Comparison of ENCODE assay signal across 14 mouse cellular contexts in genomic region chr6:127348770-127349409, GRCm38 (mm10).
DNase-seq lines count a peak whose midpoint lies in the region; ATAC-seq and TF ChIP-seq lines count a peak whose summit lies in the region.
"Had no signal": no experiment of that assay in that cellular context is flagged by ENCODE, and none has a peak within 500 bp of the region (broad histone marks: within the 10 kb centered on the region; RNA-seq: fewer than 3 reads in every experiment).

No protein-coding gene starts in this region.

- WGBS in hindbrain, embryonic 10.5 days = 81% methylated on average over 9 of the region's 9 CpGs
- WGBS in hindbrain, postnatal 0 days = 80% methylated on average over 9 of the region's 9 CpGs
- whole genome bisulfite sequencing in lung, embryonic 15.5 days = 54% methylated on average over 9 of the region's 9 CpGs
- 75% methylated on average over 9 of the region's 9 CpGs for WGBS in embryonic facial prominence, embryonic 12.5 days
- 60% methylated on average over 9 of the region's 9 CpGs for WGBS in stomach, embryonic 15.5 days

- peaks cover 6% of the 10 kb centered on the region; the same call in 1 of the 2 replicates for H3K9me3 ChIP-seq in hindbrain, embryonic 10.5 days
- no peaks in the 10 kb centered on the region for H3K9me3 ChIP-seq in hindbrain, postnatal 0 days (ENCODE audit: low read length)
- H3K9me3 ChIP-seq in lung, embryonic 15.5 days = no peaks in the 10 kb centered on the region
- H3K9me3 ChIP-seq in embryonic facial prominence, embryonic 12.5 days = no peaks in the 10 kb centered on the region
- no peaks in the 10 kb centered on the region for H3K9me3 ChIP-seq in stomach, embryonic 15.5 days
- H3K9me3 ChIP-seq: embryonic facial prominence, embryonic 15.5 days; midbrain, embryonic 12.5 days had no signal

- ATAC-seq in hindbrain, postnatal 0 days = no peak
- peak; percentile 55; the same call in 1 of the 2 replicates for ATAC-seq in lung, embryonic 15.5 days (ENCODE audit: borderline replicate concordance, extremely low read depth, low FRiP score, low TSS enrichment)
- no peak for ATAC-seq in embryonic facial prominence, embryonic 12.5 days (ENCODE audit: insufficient number of reproducible peaks, insufficient read depth, low FRiP score, low TSS enrichment)
- peak; percentile 28; the same call in 1 of the 2 replicates for ATAC-seq in stomach, embryonic 15.5 days (ENCODE audit: insufficient read depth, low FRiP score, low read depth)
- ATAC-seq: hindbrain, embryonic 16.5 days had no signal

- H3K4me1 ChIP-seq in hindbrain, embryonic 10.5 days (replicated peaks) = peaks cover 30% of the 10 kb centered on the region
- H3K4me1 ChIP-seq in hindbrain, postnatal 0 days (ENCODE audit: insufficient read depth, low read length) = no peaks in the 10 kb centered on the region
- H3K4me1 ChIP-seq in lung, embryonic 15.5 days = peaks cover 16% of the 10 kb centered on the region
- H3K4me1 ChIP-seq in embryonic facial prominence, embryonic 12.5 days = peaks cover 12% of the 10 kb centered on the region
- peaks cover 13% of the 10 kb centered on the region for H3K4me1 ChIP-seq in stomach, embryonic 15.5 days

- H3K27me3 ChIP-seq in hindbrain, embryonic 10.5 days (ENCODE audit: insufficient read depth, poor library complexity, severe bottlenecking) = peaks cover 40% of the 10 kb centered on the region
- H3K27me3 ChIP-seq in hindbrain, postnatal 0 days (ENCODE audit: insufficient read depth, low read length) = no peaks in the 10 kb centered on the region
- H3K27me3 ChIP-seq in lung, embryonic 15.5 days = no peaks in the 10 kb centered on the region
- H3K27me3 ChIP-seq in embryonic facial prominence, embryonic 12.5 days = no peaks in the 10 kb centered on the region
- H3K27me3 ChIP-seq in stomach, embryonic 15.5 days (replicated peaks) = no peaks in the 10 kb centered on the region
- H3K27me3 ChIP-seq: CH12.LX; embryonic facial prominence, embryonic 15.5 days had no signal

- H3K4me3 ChIP-seq in hindbrain, embryonic 10.5 days = no peak overlapping the region
- no peak overlapping the region for H3K4me3 ChIP-seq in hindbrain, postnatal 0 days (ENCODE audit: low read length)
- no peak overlapping the region for H3K4me3 ChIP-seq in lung, embryonic 15.5 days
- H3K4me3 ChIP-seq in embryonic facial prominence, embryonic 12.5 days = no peak overlapping the region
- no peak overlapping the region for H3K4me3 ChIP-seq in stomach, embryonic 15.5 days (replicated peaks)
- H3K4me3 ChIP-seq: embryonic facial prominence, embryonic 15.5 days; heart, adult 2 months; midbrain, embryonic 12.5 days had no signal

- no peak overlapping the region for H3K4me2 ChIP-seq in hindbrain, postnatal 0 days (ENCODE audit: low read depth, low read length)
- H3K4me2 ChIP-seq in lung, embryonic 15.5 days = no peak overlapping the region
- no peak overlapping the region for H3K4me2 ChIP-seq in embryonic facial prominence, embryonic 12.5 days (replicated peaks)
- no peak overlapping the region for H3K4me2 ChIP-seq in stomach, embryonic 15.5 days
- H3K4me2 ChIP-seq: embryonic facial prominence, embryonic 15.5 days; midbrain, embryonic 12.5 days had no signal

- no peak for TF ChIP-seq CTCF in hindbrain, postnatal 0 days (IDR thresholded peaks at IDR 0.05; ENCODE audit: low read depth)

- H3K36me3 ChIP-seq in hindbrain, embryonic 10.5 days = no peaks in the 10 kb centered on the region
- H3K36me3 ChIP-seq in hindbrain, postnatal 0 days (ENCODE audit: insufficient read depth, low read length) = no peaks in the 10 kb centered on the region
- no peaks in the 10 kb centered on the region for H3K36me3 ChIP-seq in lung, embryonic 15.5 days
- no peaks in the 10 kb centered on the region for H3K36me3 ChIP-seq in embryonic facial prominence, embryonic 12.5 days
- H3K36me3 ChIP-seq in stomach, embryonic 15.5 days = no peaks in the 10 kb centered on the region
- H3K36me3 ChIP-seq: embryonic facial prominence, embryonic 15.5 days; midbrain, embryonic 12.5 days had no signal

- no peak for DNase-seq in hindbrain, embryonic 10.5 days (ENCODE audit: low spot score)
- DNase-seq in hindbrain, postnatal 0 days (ENCODE audit: low spot score) = no peak
- DNase-seq in lung, postnatal 4 days = no peak
- no peak for DNase-seq in left cerebral cortex, postnatal 4 days
- DNase-seq: adrenal gland, postnatal 10 days; cerebellum, postnatal 14 days; heart, adult 2 months had no signal

- H3K9ac ChIP-seq in hindbrain, postnatal 0 days (replicated peaks; ENCODE audit: low read length) = no peak overlapping the region
- no peak overlapping the region for H3K9ac ChIP-seq in lung, embryonic 15.5 days
- H3K9ac ChIP-seq in embryonic facial prominence, embryonic 12.5 days = no peak overlapping the region
- H3K9ac ChIP-seq in stomach, embryonic 15.5 days = no peak overlapping the region
- H3K9ac ChIP-seq: embryonic facial prominence, embryonic 15.5 days; midbrain, embryonic 12.5 days had no signal

- H3K27ac ChIP-seq in hindbrain, embryonic 10.5 days = peak overlapping the region; percentile 66
- H3K27ac ChIP-seq in hindbrain, postnatal 0 days = no peak overlapping the region
- H3K27ac ChIP-seq in lung, embryonic 15.5 days = peak overlapping the region; percentile 58
- peak overlapping the region; percentile 46; the same call in 1 of the 2 replicates for H3K27ac ChIP-seq in embryonic facial prominence, embryonic 12.5 days
- peak overlapping the region; percentile 49; the same call in 1 of the 2 replicates for H3K27ac ChIP-seq in stomach, embryonic 15.5 days
- H3K27ac ChIP-seq: embryonic facial prominence, embryonic 15.5 days; heart, adult 2 months; midbrain, embryonic 12.5 days had no signal

- intact Hi-C loops in left cerebral cortex, postnatal 4 days (cut with DNase I) = no loop called here

Comparison
In these comparisons a context has a peak if more than half of its experiments do, and no peak if none do; other contexts are left out.
1. ATAC-seq: peak in lung, embryonic 15.5 days (single experiment) and stomach, embryonic 15.5 days (single experiment); none in hindbrain, postnatal 0 days (single experiment) and embryonic facial prominence, embryonic 12.5 days (single experiment).